In the genomic region with DNA sequence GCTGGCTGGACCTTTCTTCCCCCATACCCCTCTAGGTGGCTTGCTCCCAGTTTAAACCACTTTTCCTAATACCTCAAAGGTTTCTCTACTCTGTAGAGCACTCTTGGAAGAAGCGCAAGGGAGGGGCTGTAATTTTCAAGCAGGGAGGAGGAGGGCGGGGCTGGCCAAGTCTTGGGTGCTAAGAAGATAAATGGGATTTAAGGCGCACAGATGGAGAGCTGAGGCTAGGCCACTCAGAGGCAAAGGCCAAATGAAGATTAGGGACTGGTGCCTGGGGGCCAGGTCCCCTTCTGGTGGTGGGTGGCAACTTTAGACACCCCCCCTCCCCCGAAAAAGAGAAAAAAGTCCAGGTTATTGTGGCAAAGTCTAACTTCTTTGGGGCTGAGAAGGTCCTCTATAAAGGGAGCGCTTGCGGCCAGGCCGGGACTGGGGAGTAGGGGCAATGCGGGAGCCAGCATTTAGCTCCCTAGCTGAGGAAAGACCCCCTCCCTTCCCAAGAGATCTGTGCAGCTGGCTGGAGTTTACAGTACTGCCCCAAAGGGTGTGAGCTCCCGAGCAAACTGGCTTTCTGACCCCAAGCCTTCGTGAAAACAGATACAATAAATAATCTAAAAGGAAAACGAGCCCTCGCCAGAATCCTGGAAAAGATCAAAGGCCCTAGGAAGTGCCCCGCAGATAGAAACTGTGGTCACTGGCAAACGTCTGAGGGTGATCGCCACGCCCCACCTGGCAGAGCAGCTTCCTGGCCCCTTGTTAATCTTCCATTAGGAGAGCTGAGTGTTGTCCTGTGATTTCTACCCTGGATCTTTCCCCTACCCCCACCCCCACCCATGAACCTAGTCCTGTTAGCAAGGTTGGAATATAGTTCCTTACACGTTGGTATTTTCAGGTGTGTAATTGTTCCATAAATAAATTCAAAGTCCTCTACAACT, we compare ENCODE assay signal across 8 mouse cellular contexts. TPM values are rescaled to one million over a fixed set of nuclear protein-coding genes. Genes with fewer than 3 reads are reported as not detected.
A peak's percentile ranks its signal among the peaks of the same experiment; 100 is the strongest.
DNase-seq lines count a peak whose midpoint lies in the region; ATAC-seq lines count a peak whose summit lies in the region.

No protein-coding gene starts in this region.

- peak overlapping the region; percentile 99 for H3K4me2 ChIP-seq in heart, embryonic 13.5 days
- peak overlapping the region; percentile 93 for H3K4me2 ChIP-seq in limb, embryonic 15.5 days
- peak overlapping the region; percentile 99 for H3K4me2 ChIP-seq in neural tube, embryonic 13.5 days

- ATAC-seq in heart, embryonic 13.5 days (ENCODE audit: extremely low read depth, insufficient number of reproducible peaks, low FRiP score, low TSS enrichment): no peak
- ATAC-seq in limb, embryonic 15.5 days (ENCODE audit: insufficient number of reproducible peaks, low FRiP score, low TSS enrichment, low read depth): peak; percentile 28
- ATAC-seq in neural tube, embryonic 13.5 days (ENCODE audit: low read depth): peak; percentile 42

- H3K4me3 ChIP-seq in heart, embryonic 13.5 days: peak overlapping the region; percentile 68
- H3K4me3 ChIP-seq in limb, embryonic 15.5 days: peak overlapping the region; percentile 64
- peak overlapping the region; percentile 63 for H3K4me3 ChIP-seq in neural tube, embryonic 13.5 days

- H3K9ac ChIP-seq in heart, embryonic 13.5 days: peak overlapping the region; percentile 84
- H3K9ac ChIP-seq in limb, embryonic 15.5 days: 0 out of 2 replicates have a peak overlapping the region, but pooled peaks have one; percentile 66
- H3K9ac ChIP-seq in neural tube, embryonic 13.5 days: peak overlapping the region; percentile 70

- peaks cover 13% of the 10 kb centered on the region for H3K4me1 ChIP-seq in heart, embryonic 13.5 days
- H3K4me1 ChIP-seq in limb, embryonic 15.5 days: peaks cover 15% of the 10 kb centered on the region
- peaks cover 20% of the 10 kb centered on the region for H3K4me1 ChIP-seq in neural tube, embryonic 13.5 days (replicated peaks)

- no peaks in the 10 kb centered on the region for H3K36me3 ChIP-seq in heart, embryonic 13.5 days
- no peaks in the 10 kb centered on the region for H3K36me3 ChIP-seq in limb, embryonic 15.5 days
- no peaks in the 10 kb centered on the region for H3K36me3 ChIP-seq in neural tube, embryonic 13.5 days

- intact Hi-C loops in left cerebral cortex, postnatal 36 days (cut with DNase I): no loop called here

- H3K27ac ChIP-seq in heart, embryonic 13.5 days (replicated peaks): no peak overlapping the region
- 0 out of 2 replicates have a peak overlapping the region, but pooled peaks have one; percentile 75 for H3K27ac ChIP-seq in limb, embryonic 15.5 days
- H3K27ac ChIP-seq in neural tube, embryonic 13.5 days (replicated peaks): peak overlapping the region; percentile 57; the same call in 1 of the 2 replicates

- no peaks in the 10 kb centered on the region for H3K9me3 ChIP-seq in heart, embryonic 13.5 days
- no peaks in the 10 kb centered on the region for H3K9me3 ChIP-seq in limb, embryonic 15.5 days
- no peaks in the 10 kb centered on the region for H3K9me3 ChIP-seq in neural tube, embryonic 13.5 days

- DNase-seq in ovary, postnatal 14 days (ENCODE audit: low spot score): peak; percentile 13
- DNase-seq in ovary, postnatal 10 days (ENCODE audit: low spot score): no peak
- DNase-seq in right cerebral cortex, postnatal 25 days: no peak
- DNase-seq in left cerebral cortex, postnatal 36 days (ENCODE audit: low spot score in 2 of 2): no peak
- no peak for DNase-seq in spleen, postnatal 4 days (ENCODE audit: low spot score in 2 of 2)

- 4% methylated on average over 17 of the region's 17 CpGs for WGBS in heart, embryonic 13.5 days
- whole genome bisulfite sequencing in limb, embryonic 15.5 days: 7% methylated on average over 17 of the region's 17 CpGs
- 4% methylated on average over 17 of the region's 17 CpGs for WGBS in neural tube, embryonic 13.5 days

- peaks cover 32% of the 10 kb centered on the region for H3K27me3 ChIP-seq in heart, embryonic 13.5 days (replicated peaks)
- peaks cover 11% of the 10 kb centered on the region; the same call in 1 of the 2 replicates for H3K27me3 ChIP-seq in limb, embryonic 15.5 days
- peaks cover 35% of the 10 kb centered on the region for H3K27me3 ChIP-seq in neural tube, embryonic 13.5 days

RNA-seq across cellular contexts. Expression of a gene that starts 0.7 kb away (rescaled TPM):
- polyA plus RNA-seq in heart, embryonic 13.5 days (2015; fragmentation: Nextera tagmentation; extraction: Ambion mirVana): 10.3 and 10.8 TPM in 2 replicates
- 14.8 and 15.4 TPM in 2 replicates for polyA plus RNA-seq in limb, embryonic 15.5 days (2015; fragmentation: Nextera tagmentation; extraction: Ambion mirVana)
- polyA plus RNA-seq in neural tube, embryonic 13.5 days (2015; fragmentation: Nextera tagmentation; extraction: Ambion mirVana): 15.7 and 15.8 TPM in 2 replicates
- 1 to 10 TPM; 3.4 to 5.7 TPM for total RNA-seq in left cerebral cortex, postnatal 36 days (2021)
